Mouse (Mus musculus) lung, postnatal 0 days (tissue): ENCODE measurements around the gene Slc6a1.

Source experiments
- CTCF ChIP-seq: IDR thresholded peaks from 2 replicates; pipeline ENCODE4 v1.5.1; 2016; ENCODE audit warnings: antibody characterized with exemption, mild to moderate bottlenecking
- EP300 ChIP-seq: IDR thresholded peaks from 2 replicates; pipeline ENCODE4 v1.6.1; 2016; ENCODE audit warnings: antibody characterized with exemption, mild to moderate bottlenecking, control low read depth

- TF ChIP-seq CTCF (no peak), EP300 (no peak)
Measured at GRCm38 (mm10) chr6:114245665-114246064, 36.8 kb upstream of the Slc6a1 start.
